Mouse (Mus musculus) adrenal gland (tissue): ENCODE results near the gene Tmem203.

Source experiments
- intact Hi-C: fragments of 180-260 bp; cut with DNase I; formaldehyde crosslinking; loops from one replicate; pipeline ENCODE4 v1.15.1; 2025

Tmem203 gene

GRCm38 (mm10) chr2:25290101-25290815 is 35.0 kb downstream of the Tmem203 start:
- intact Hi-C loops = loop anchor here (5.0 kb wide), 1 partner anchor 37 kb away; no protein-coding TSS in a partner anchor

- intact Hi-C loops = loop anchor here (5.0 kb wide), 1 partner anchor 37 kb away; no protein-coding TSS in a partner anchor
Observed at GRCm38 (mm10) chr2:25290816-25291130, 35.5 kb downstream of the Tmem203 start.

- intact Hi-C loops = loop anchor here (5.0 kb wide), 1 partner anchor 36 kb away; no protein-coding TSS in a partner anchor
Observed at GRCm38 (mm10) chr2:25291184-25292053, 36.2 kb downstream of the Tmem203 start.

GRCm38 (mm10) chr2:25292054-25292544 is 36.9 kb downstream of the Tmem203 start:
- intact Hi-C loops = loop anchor here (5.0 kb wide), 1 partner anchor 35 kb away; no protein-coding TSS in a partner anchor

- intact Hi-C loops = loop anchor here (5.0 kb wide), 1 partner anchor 34 kb away; no protein-coding TSS in a partner anchor
Observed at GRCm38 (mm10) chr2:25292856-25293255, 37.6 kb downstream of the Tmem203 start.

- intact Hi-C loops = loop anchor here (5.0 kb wide), 1 partner anchor 34 kb away; no protein-coding TSS in a partner anchor
Observed at GRCm38 (mm10) chr2:25293706-25294105, 38.5 kb downstream of the Tmem203 start.

GRCm38 (mm10) chr2:25297093-25297492 is 41.9 kb downstream of the Tmem203 start:
- intact Hi-C loops = no loop called here

- intact Hi-C loops = no loop called here
Observed at GRCm38 (mm10) chr2:25298046-25298445, 42.8 kb downstream of the Tmem203 start.

GRCm38 (mm10) chr2:25303452-25303851 is 48.2 kb downstream of the Tmem203 start:
- intact Hi-C loops = no loop called here

- intact Hi-C loops = no loop called here
Observed at GRCm38 (mm10) chr2:25303931-25304656, 48.9 kb downstream of the Tmem203 start.

- intact Hi-C loops = no loop called here
Observed at GRCm38 (mm10) chr2:25304657-25305541, 49.7 kb downstream of the Tmem203 start.
